Mouse (Mus musculus): ENCODE data around the gene Gm20388. TPM values are rescaled to one million over a fixed set of nuclear protein-coding genes. Genes with fewer than 3 reads are reported as not detected.

The Gm20388 gene
- polyA plus RNA-seq, 1 experiment from 2014 or later = not detected

DNA sequence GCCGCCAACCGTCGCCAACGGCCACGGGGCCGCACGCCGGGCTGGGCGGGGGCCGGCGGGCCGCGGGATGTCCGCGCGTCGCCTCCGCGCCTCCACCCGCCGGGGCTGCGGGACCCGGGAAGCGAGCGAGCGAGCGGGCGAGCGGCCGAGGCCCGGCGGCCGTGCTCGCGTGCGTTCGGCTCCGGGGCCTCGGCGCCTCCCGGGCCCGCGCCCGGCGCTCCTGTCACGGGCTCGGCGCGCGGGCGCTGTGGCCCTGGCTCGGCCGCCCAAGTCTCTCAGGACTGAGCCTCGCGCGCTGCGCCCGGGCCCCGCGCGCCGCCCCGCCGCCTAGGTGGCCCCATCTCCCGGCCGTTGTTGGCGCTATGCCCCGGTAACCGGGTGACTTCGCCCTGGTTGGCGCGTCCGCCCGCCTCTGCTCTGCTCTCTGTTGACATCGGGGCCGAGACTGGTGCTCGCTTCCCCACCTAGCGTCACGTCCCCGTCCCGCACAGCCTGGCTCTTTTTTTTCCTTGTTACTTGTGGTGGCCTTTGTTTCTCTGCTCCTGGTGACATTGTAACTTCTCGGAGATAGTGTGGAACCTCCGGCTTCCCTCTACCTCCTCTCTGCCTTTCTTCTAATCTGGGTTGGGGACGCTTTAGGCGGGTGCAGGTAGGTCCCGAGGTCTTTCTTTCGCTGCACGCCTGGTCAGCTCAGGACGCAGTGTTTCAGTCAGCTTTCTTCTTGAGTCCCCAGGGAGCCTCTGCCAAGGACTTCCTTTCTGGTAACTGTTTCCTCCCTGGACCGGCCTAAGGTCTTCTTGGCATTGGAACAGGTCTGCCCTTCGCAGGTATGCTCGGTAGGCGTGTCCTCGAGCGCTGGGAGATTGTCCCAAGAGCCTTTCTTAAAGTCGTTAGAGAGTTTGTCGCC, 2040.4 kb downstream of the Gm20388 start:
- Histone ChIP-seq H3K4me1 (ENCODE audit: control insufficient read depth, insufficient read depth, low read length) (peaks cover 57% of the 10 kb centered on the region), H3K4me3 (ENCODE audit: low read length) (peak overlapping the region; percentile 95), H3K27ac (ENCODE audit: low read depth, low read length) (peak overlapping the region; percentile 81), H3K4me2 (replicated peaks; ENCODE audit: low read depth, low read length) (peak overlapping the region; percentile 88), H3K9ac (ENCODE audit: low read depth, low read length) (peak overlapping the region; percentile 100), H3K9me3 (ENCODE audit: control insufficient read depth, low read length) (no peaks in the 10 kb centered on the region), H3K27me3 (ENCODE audit: control insufficient read depth, insufficient read depth, low read length) (no peaks in the 10 kb centered on the region), H3K36me3 (ENCODE audit: control insufficient read depth, insufficient read depth, low read length) (peaks cover 25% of the 10 kb centered on the region)
- WGBS = under 1% methylated on average over 82 of the region's 97 CpGs
- ATAC-seq (ENCODE audit: low FRiP score, low TSS enrichment) = peak; percentile 8

DNA sequence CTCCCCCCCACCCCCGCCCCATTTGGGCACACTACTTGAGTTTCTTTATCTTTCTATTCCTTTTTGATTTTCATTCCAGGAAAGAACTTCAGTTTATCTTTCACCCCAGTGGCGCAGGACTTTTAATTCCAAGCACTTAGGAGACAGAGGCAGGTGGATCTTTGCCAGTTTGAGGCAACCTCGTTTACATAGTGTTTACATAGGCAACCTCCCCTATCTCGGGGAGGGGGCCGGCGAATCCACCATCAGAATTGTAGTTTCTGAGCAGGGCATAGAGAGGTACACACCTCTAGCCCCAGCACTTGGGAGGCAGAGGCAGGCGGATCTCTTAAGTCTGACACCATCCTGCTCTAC, 2041.0 kb downstream of the Gm20388 start:
- no peak overlapping the region for H3K27ac ChIP-seq (ENCODE audit: low read depth, low read length)
- H3K9me3 ChIP-seq (ENCODE audit: control insufficient read depth, low read length) = no peaks in the 10 kb centered on the region
- no peaks in the 10 kb centered on the region for H3K27me3 ChIP-seq (ENCODE audit: control insufficient read depth, insufficient read depth, low read length)
- no peak for ATAC-seq (ENCODE audit: low FRiP score, low TSS enrichment)
- H3K4me3 ChIP-seq (ENCODE audit: low read length) = peak overlapping the region; percentile 95
- peak overlapping the region; percentile 88 for H3K4me2 ChIP-seq (replicated peaks; ENCODE audit: low read depth, low read length)
- peaks cover 57% of the 10 kb centered on the region for H3K4me1 ChIP-seq (ENCODE audit: control insufficient read depth, insufficient read depth, low read length)
- peaks cover 28% of the 10 kb centered on the region for H3K36me3 ChIP-seq (ENCODE audit: control insufficient read depth, insufficient read depth, low read length)
- WGBS = 35% methylated on average over 7 of the region's 7 CpGs
- peak overlapping the region; percentile 100 for H3K9ac ChIP-seq (ENCODE audit: low read depth, low read length)

DNA sequence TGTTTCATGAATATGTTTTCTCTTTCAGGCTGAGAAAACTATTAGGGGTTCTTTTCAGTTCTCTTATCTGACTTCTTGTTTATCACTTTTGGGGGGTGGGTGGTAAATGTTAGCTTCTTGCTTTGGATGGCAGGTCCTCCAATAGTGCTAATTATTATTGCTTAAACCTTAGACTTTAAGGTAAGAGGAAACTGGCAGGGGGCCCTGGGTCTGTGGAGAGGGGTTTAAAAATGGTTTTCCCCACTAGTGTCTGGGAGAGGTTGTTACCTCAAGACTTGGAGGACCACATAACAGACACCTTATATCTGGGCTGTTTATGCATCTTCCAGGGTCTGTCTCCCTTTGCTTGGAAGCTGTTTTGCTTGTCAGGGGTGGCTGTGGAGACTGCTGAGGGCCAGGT, 2041.5 kb downstream of the Gm20388 start:
- no peak for ATAC-seq (ENCODE audit: low FRiP score, low TSS enrichment)
- Histone ChIP-seq H3K27ac (ENCODE audit: low read depth, low read length) (no peak overlapping the region), H3K9ac (ENCODE audit: low read depth, low read length) (peak overlapping the region; percentile 100; the same call in 1 of the 2 replicates), H3K36me3 (ENCODE audit: control insufficient read depth, insufficient read depth, low read length) (peaks cover 28% of the 10 kb centered on the region), H3K27me3 (ENCODE audit: control insufficient read depth, insufficient read depth, low read length) (no peaks in the 10 kb centered on the region), H3K4me1 (ENCODE audit: control insufficient read depth, insufficient read depth, low read length) (peaks cover 52% of the 10 kb centered on the region), H3K4me2 (replicated peaks; ENCODE audit: low read depth, low read length) (peak overlapping the region; percentile 88), H3K4me3 (ENCODE audit: low read length) (peak overlapping the region; percentile 95; the same call in 1 of the 2 replicates), H3K9me3 (ENCODE audit: control insufficient read depth, low read length) (no peaks in the 10 kb centered on the region)

DNA sequence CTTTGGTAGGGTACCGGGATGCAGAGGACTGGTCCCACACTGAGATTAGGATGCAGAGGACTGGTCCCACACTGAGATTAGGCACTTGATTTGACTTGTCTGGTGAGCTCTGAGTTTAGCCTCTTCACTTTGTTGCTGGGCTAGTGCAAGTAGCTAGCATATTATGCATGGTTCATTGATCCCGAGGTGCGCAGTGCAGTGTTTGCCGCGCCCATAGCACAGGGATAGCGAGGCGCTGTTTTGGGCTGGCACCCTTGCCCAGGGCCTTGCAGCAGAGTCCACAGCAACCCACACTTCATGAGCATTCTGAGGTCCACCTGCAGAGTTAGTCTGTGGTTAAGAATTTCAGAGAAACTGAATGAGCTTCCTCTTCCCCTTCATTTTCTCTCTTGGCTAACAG, 2042.2 kb downstream of the Gm20388 start:
- 65% methylated on average over 7 of the region's 7 CpGs for WGBS
- peaks cover 28% of the 10 kb centered on the region for H3K36me3 ChIP-seq (ENCODE audit: control insufficient read depth, insufficient read depth, low read length)
- peaks cover 46% of the 10 kb centered on the region for H3K4me1 ChIP-seq (ENCODE audit: control insufficient read depth, insufficient read depth, low read length)
- no peak overlapping the region for H3K4me3 ChIP-seq (ENCODE audit: low read length)
- no peak overlapping the region for H3K4me2 ChIP-seq (replicated peaks; ENCODE audit: low read depth, low read length)
- no peaks in the 10 kb centered on the region for H3K9me3 ChIP-seq (ENCODE audit: control insufficient read depth, low read length)
- no peak for ATAC-seq (ENCODE audit: low FRiP score, low TSS enrichment)
- H3K27ac ChIP-seq (ENCODE audit: low read depth, low read length) = no peak overlapping the region
- no peaks in the 10 kb centered on the region for H3K27me3 ChIP-seq (ENCODE audit: control insufficient read depth, insufficient read depth, low read length)
- H3K9ac ChIP-seq (ENCODE audit: low read depth, low read length) = no peak overlapping the region

DNA sequence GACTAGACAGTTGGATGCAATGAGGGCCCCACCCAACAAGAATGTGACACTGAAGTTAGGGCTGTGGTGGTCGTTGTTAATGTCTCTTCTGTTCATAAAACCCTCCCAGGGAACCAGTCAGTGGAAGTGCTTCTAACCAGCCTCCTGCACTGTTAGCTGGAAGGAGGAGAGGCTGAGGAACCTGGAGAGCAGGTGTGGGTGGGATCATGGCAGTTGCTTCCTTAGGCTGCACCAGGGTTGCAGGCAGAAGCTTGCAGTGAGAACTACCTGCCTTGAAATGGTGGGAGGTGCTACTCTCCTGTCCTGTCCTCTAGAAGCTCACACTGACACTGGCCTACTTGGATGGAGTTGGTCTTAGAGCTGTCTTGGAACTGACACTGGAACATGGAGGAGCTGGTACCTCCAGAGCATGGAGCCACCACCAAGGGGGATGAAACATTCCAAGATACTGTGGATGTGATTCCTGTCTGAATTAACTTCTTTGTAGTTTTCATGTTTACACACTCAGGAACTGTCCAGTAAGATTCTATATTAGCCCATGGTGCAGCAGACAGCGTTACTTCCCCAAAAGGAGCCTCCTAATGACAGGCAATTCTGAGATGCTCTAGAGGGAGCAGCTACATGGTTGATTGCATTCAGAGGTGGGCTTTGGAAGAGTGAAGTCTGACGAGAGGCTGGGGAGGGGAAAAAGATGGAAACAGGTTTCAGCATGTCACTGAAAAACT, 2043.3 kb downstream of the Gm20388 start:
- peaks cover 28% of the 10 kb centered on the region for H3K36me3 ChIP-seq (ENCODE audit: control insufficient read depth, insufficient read depth, low read length)
- H3K9me3 ChIP-seq (ENCODE audit: control insufficient read depth, low read length) = no peaks in the 10 kb centered on the region
- peaks cover 35% of the 10 kb centered on the region for H3K4me1 ChIP-seq (ENCODE audit: control insufficient read depth, insufficient read depth, low read length)
- no peak overlapping the region for H3K4me2 ChIP-seq (replicated peaks; ENCODE audit: low read depth, low read length)
- WGBS = 52% methylated on average over 3 of the region's 3 CpGs
- no peak overlapping the region for H3K27ac ChIP-seq (ENCODE audit: low read depth, low read length)
- H3K27me3 ChIP-seq (ENCODE audit: control insufficient read depth, insufficient read depth, low read length) = no peaks in the 10 kb centered on the region
- H3K9ac ChIP-seq (ENCODE audit: low read depth, low read length) = no peak overlapping the region
- no peak for ATAC-seq (ENCODE audit: low FRiP score, low TSS enrichment)
- no peak overlapping the region for H3K4me3 ChIP-seq (ENCODE audit: low read length)

DNA sequence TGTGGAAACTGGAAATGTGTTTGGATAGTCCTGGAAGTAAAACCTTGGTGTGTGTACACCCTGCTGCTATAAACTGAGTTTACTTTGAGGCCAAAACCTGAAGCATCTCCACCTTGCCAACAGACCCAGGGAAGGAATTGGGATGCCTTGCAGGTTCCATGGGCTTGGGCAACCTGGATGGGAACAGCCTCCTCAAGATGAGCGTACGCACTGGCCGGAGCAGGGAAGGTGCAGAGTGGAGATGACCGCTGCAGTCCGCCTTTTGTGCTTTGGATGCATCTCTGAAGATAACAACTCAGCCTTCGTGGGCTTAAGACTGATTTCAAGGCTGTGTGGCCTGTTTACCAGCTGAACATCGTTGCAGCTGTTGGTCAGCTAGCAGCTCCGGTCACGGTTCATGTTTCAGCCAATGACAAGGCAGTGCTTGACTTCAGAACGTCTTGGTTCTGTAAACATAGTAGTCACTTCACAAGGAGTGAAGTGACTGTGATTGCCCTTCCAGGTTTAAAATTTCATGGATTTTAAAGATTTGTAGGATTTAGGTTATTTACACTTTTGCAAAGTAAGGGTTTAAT, 2044.4 kb downstream of the Gm20388 start:
- no peak for ATAC-seq (ENCODE audit: low FRiP score, low TSS enrichment)
- H3K4me3 ChIP-seq (ENCODE audit: low read length) = no peak overlapping the region
- WGBS = 71% methylated on average over 10 of the region's 10 CpGs
- peaks cover 28% of the 10 kb centered on the region for H3K36me3 ChIP-seq (ENCODE audit: control insufficient read depth, insufficient read depth, low read length)
- H3K9ac ChIP-seq (ENCODE audit: low read depth, low read length) = no peak overlapping the region
- H3K27ac ChIP-seq (ENCODE audit: low read depth, low read length) = no peak overlapping the region
- H3K27me3 ChIP-seq (ENCODE audit: control insufficient read depth, insufficient read depth, low read length) = no peaks in the 10 kb centered on the region
- H3K9me3 ChIP-seq (ENCODE audit: control insufficient read depth, low read length) = no peaks in the 10 kb centered on the region
- H3K4me1 ChIP-seq (ENCODE audit: control insufficient read depth, insufficient read depth, low read length) = peaks cover 31% of the 10 kb centered on the region
- no peak overlapping the region for H3K4me2 ChIP-seq (replicated peaks; ENCODE audit: low read depth, low read length)

DNA sequence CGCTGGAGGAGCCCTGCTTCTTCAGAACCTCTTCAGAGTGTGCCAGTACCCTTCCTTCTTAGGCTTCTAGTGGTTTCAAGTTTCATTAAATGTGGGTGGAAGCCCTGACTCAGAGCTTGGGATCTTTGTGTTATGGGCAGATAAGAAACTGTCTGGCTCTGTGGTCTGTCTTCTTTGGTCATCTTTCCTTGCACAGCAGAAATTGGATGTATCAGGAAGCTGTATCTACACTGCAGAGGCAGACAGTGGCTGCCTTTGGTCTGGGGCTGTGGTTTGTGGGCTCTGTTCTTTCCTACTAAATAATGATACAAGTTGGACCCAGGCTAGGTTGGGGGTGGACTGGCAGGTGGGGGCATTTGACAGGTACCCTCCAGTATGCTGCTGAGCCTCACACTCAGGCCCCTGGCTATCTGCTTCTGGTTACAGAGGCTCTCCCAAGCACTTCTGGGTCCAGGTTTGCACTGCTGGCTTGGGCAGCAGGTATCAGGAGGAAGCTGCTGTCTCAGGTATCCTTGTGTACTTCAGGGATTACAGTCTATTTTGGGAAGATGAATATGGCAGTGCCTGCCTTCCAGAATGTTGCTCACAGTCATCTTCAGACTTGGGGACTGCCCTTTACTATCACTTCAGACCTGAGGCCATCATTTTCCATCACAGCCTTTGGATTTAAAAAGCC, 2045.3 kb downstream of the Gm20388 start:
- 55% methylated on average over 1 of the region's 1 CpGs for WGBS
- no peak overlapping the region for H3K4me2 ChIP-seq (replicated peaks; ENCODE audit: low read depth, low read length)

DNA sequence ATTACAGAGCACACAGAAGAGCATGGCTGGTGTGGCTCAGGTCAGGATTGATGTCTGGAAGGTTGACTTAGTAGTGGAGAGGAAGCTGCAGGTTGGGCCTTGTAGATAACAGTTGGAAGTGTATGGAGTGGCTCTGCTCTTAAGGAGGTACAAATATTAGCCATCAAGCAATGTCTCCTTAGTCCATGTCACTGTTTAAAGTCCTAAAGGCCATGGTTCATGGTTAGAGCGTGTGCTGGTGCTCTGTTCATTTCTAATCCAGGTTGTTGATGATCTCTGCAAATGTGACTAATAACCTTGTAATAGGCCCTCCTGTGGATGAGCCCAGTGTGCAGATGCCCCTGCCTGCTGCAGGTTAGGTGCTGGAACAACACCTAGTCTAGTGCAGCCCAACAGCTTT, 2047.8 kb downstream of the Gm20388 start:
- H3K27me3 ChIP-seq (ENCODE audit: control insufficient read depth, insufficient read depth, low read length) = no peaks in the 10 kb centered on the region
- WGBS = 100% methylated on average over 1 of the region's 1 CpGs
- H3K4me2 ChIP-seq (replicated peaks; ENCODE audit: low read depth, low read length) = no peak overlapping the region
- no peak overlapping the region for H3K9ac ChIP-seq (ENCODE audit: low read depth, low read length)
- H3K27ac ChIP-seq (ENCODE audit: low read depth, low read length) = no peak overlapping the region
- H3K4me1 ChIP-seq (ENCODE audit: control insufficient read depth, insufficient read depth, low read length) = peaks cover 10% of the 10 kb centered on the region
- peaks cover 26% of the 10 kb centered on the region for H3K36me3 ChIP-seq (ENCODE audit: control insufficient read depth, insufficient read depth, low read length)
- H3K4me3 ChIP-seq (ENCODE audit: low read length) = no peak overlapping the region
- H3K9me3 ChIP-seq (ENCODE audit: control insufficient read depth, low read length) = no peaks in the 10 kb centered on the region
- ATAC-seq (ENCODE audit: low FRiP score, low TSS enrichment) = no peak

More for the DNA sequence above, 2045.3 kb downstream of the Gm20388 start:
- Histone ChIP-seq H3K4me3 (ENCODE audit: low read length) (no peak overlapping the region), H3K4me1 (ENCODE audit: control insufficient read depth, insufficient read depth, low read length) (peaks cover 31% of the 10 kb centered on the region), H3K9me3 (ENCODE audit: control insufficient read depth, low read length) (no peaks in the 10 kb centered on the region), H3K27me3 (ENCODE audit: control insufficient read depth, insufficient read depth, low read length) (no peaks in the 10 kb centered on the region), H3K9ac (ENCODE audit: low read depth, low read length) (no peak overlapping the region), H3K27ac (ENCODE audit: low read depth, low read length) (no peak overlapping the region), H3K36me3 (ENCODE audit: control insufficient read depth, insufficient read depth, low read length) (peaks cover 28% of the 10 kb centered on the region)
- ATAC-seq (ENCODE audit: low FRiP score, low TSS enrichment) = no peak
